Mouse (Mus musculus): ENCODE data around the gene Col13a1. TPM values are rescaled to one million over a fixed set of nuclear protein-coding genes. Genes with fewer than 3 reads are reported as not detected.
A peak's percentile ranks its signal among the peaks of the same experiment; 100 is the strongest.

The Col13a1 gene
- total RNA-seq, 2 experiments from 2014 or later = 3.4 to 7.2 TPM

DNA sequence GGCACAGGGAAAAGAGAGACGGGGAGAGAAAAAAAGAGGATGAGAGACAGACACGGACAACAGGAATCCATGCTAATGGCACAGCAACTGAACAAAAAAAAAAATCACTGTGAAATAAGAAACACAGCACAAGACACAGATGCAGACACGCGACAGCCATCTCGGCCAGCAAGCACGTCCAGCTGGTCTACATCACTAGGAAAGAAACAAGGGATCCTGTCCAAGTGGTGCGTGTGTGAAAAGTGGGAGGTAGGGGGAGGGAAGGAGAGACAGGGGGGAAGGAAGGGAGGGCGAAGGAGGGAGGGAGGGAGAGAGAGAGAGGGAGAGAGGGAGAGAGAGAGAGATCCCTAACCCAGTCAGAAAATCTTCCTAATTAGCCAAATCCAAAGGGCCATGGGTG, 73.6 kb downstream of the Col13a1 start:
- DNase-seq = no peak

DNA sequence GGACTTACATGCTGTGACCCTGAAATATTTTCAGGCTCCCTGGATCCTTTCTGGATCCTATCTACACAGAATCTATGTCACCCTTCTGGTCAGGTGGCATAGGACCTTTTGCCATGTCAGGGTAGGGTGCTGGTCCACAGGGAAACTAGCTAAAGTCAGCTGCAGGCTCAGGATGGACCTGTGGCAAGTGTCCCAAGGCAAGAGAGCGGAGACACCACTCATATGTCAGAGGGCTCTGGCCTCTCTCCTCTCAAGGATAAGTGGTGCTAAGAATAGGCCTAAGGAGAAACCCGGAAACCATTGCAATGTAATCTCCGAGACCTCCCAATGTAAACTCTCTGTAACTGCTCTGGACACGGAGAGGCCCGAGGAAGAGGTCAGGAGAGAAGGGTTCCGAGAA, 80.8 kb downstream of the Col13a1 start:
- DNase-seq = no peak

DNA sequence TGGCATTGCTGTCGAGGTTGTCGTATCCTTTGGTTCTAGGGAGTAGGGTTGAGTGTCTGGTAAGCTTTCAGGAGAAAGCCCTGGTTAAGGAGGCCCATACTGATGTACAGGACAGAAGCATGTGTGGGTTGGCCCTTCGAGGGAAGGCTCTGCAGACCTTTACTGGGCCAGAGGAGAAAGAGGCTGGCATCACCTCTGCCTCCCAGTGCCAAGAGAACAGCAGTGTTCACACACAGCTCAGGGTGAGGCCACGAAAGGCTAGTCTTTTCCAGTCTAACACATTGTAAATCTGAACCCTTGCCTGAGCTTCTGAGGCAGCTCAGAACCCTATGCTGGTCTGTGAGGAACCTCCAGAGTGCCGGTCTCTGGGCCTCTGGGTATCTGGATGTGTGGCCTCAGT, 84.3 kb downstream of the Col13a1 start:
- no peak for DNase-seq

DNA sequence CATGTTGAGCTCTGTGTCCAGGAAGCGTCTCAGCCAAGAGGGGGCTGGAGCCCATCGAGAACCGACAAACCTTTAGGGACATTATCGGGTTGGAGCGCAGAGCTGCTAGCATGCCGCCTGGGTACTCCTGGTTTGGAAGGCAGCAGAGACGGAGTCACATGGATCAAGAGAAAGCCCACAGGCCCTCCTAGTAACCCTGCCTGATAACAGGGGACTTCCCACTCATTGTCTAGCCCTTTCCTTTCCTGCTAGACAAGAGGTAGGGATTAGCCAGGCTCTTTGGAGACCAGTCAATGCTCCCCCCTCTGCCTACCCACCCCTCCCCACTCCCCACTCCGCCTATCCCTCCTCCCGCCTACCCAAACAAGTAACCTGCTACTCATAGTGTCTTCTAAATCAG, 87.8 kb downstream of the Col13a1 start:
- DNase-seq = no peak

DNA sequence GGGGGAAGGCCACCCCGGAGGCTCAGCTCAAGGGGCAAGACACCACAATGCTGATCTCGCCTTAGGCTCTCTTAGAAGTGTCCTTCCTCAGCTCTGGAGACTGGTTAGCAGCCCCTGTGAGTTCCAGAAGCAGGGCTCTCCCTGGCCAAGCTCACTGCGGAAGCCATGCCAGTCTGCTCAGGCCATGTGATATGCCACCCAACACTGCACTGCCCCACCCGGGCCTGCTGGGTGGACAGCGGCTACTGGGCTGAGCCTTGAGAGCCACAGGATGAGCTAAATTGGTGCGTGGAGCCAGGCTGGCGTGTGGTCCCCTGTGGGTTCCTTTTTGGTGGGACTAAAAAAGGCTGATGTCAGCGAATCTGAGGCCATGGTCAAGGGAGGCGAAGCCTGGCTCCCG, 88.6 kb downstream of the Col13a1 start:
- DNase-seq = no peak

DNA sequence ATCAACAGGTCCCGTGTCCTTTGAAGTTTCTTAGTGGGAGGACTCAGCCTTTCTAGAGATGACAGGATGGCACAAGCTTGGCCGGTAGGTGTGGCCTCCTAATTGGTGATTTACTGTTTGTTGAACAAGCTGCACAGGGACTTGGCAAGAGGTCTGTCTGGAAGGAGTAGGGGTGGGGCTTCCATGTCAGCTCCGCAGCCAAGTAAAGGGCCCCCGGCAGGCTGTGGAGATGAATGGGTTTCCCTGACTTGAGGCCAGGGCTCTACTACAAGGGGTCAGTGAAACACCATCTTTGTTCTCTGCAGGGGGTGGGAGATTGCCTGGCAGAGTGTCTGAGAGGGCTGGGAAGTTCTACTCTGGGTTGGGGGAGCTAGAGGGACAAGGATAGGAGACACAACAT, 99.5 kb downstream of the Col13a1 start:
- DNase-seq = no peak

DNA sequence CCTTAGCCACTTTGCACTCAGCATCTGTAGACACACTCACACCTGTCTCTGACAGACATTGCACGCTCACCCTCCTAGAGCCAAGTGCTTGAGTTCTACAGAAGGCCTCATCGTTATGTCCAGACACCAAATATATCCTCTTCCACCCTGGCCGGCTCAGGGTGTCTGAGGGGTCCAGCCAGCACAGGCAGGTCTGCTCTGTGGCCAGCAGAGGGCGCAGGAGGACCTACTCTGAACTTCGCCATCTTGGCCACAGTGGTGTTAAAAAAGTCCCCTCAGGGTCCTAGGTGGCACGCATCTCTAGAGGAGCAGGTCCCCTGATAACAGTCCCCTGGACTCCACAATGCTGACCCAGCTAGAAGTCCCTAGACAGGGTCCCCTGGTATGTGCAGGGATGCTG, 101.1 kb downstream of the Col13a1 start:
- peak; percentile 88 for DNase-seq

DNA sequence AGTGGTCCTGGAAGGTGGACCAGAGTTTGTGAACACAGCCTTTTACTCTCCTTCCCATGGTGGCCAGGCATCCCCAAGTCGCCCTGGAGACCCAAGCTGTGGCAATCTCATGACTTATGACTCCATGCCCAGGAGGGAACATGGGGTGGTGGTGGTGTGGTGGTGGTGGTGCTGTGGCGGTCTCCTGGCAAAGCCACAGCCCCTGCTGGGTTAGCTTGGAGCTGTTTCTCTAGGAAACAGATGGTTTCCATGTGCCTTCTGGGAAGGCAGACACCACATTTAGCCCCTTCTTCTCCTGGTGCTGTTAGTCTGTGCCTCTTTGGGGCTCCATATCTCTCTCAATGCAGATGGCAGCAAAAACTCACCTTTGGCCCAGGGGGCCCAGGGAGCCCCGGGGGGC, 109.1 kb downstream of the Col13a1 start:
- DNase-seq = no peak

DNA sequence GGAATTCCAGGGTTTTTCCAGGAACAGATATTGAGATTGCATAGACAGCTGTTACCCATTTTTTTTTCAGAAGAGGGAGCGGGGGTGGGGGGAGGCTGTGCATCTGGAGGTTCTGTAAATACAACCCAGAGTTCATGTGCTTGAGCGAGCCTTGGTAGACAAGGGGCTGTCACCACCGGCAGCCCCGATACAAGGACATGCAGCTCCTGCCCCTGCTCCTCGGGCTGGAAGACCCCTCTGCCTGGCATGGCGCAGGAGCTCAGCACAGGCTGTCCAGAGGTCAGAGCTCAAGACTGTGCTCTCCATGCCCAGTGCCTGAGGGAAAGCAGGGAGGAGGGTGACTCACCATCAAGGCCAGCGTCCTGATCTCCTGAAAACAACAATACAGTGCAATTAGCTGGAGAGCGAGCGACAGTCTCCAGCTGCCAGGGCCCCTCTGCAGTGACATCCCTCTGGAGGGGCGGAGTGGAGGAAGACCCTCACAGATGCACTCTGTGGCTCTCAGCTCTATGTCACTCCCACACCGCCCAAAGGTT, 112.8 kb downstream of the Col13a1 start:
- DNase-seq = no peak

DNA sequence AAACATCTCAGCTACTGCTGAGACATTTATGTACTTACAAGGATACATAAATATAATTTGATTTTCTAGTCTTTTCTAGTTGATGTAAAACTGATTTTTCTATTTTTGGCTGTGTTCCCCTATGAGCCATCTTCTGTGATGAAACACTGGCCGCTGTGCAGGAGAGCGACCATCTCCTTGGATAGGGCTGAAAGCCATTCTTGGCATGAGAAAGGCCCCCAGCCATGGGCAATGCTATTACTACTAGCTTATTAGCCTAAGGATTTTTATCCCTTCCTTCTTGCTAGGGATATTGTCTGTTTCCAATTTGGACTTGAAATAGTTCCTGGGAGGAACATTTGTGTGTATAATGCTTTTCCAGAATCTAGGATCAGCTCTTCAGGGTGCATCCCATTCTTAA, 119.5 kb downstream of the Col13a1 start:
- no peak for DNase-seq

DNA sequence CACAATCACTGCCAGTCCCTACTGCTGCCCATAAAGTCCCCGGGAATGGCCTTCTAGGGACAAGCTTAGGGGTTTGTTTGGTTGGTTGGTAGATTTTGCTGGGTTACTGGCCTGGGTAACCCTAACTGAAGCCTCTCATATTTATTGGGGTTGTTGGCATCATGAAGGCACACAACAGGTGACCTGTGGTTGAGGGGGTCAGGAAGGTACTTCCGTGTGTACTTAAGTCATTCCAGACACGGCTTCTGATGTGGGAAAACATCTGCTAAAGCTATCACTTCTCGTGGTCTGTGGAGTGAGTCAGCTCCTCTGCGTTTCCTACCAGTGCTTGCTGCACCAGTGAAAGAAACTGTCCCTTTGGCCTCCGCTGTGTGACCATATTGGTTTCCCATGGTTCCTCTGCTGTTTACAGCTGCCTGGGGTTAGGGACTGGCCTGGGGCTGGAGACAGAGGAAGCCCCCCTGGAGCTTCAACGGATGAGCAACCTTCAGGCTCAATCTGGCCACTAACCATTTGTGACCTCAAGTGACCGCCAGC, 123.7 kb downstream of the Col13a1 start:
- DNase-seq = no peak

DNA sequence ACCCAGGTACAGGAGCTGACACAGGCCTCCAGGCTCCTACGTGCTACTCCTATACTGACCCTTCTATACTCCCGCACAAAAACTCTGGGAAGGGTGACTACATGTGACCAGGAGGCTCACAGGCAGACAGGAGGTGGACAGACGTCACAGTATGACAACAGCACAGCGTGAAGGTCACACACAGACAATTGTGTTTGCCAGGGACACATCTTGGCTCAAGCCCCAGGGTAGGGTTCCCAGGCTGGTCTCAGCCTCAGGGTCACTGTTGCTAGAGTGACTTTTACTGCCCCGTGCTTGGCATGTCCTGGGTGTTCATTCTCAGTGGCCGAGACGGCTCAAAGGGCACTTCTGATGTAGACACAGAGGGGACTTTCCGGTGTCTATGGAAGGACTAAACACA, 126.1 kb downstream of the Col13a1 start:
- no peak for DNase-seq

DNA sequence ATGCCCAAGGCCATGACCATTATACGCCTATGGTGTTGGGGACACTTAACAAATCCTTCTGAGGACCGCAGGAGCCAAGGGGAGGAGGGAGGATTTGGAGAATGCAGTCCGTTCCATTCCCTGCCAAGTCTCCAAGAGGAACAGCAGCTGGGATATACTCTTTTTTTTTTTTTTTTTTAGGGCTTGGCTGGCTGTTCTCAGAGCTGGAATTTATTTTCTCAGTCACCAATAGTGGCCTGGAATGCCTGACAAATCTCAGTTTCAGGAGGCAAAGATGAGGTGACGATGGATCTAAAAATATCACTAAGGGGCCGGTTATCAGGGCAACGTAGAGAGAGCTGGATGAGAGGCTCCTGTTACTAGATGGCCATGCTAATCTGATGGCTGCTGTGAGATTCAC, 130.4 kb downstream of the Col13a1 start:
- no peak for DNase-seq

DNA sequence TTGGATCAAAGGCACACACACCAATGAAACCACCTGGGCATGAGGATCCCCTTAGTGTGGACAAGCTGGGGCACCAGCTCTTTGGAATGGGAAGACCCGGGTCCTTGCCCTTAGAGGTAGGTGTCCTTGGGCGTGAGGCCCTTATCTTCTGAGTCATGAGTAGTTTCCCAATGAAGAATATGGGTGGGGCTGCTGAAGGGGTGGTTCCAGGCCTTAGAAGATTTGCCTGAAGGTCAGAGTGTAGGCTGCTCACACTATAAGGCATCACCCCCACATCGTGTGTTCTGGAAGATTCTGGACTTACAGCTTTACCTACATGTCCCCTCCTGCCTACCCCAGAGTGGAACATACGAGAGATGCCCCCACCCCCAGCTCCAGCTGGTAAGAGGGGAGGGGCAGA, 133.4 kb downstream of the Col13a1 start:
- DNase-seq = no peak

DNA sequence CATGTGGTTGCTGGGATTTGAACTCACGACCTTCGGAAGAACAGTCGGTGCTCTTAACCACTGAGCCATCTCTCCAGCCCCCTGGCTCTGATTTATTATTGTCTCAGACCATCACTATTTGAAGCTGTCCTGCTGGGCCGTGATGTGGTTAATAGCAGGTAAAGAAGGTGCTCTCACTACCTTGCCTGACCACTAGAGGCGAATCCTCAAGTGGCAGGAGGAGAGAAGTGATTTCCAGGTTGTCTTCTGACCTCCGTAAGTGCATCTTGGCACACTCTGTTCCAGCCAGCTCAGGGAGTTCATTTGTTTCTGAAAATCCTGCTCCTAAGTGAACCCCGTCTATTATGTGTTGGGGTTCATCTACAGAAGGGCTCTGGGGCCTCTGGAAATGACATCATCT, 134.4 kb downstream of the Col13a1 start:
- DNase-seq = no peak

DNA sequence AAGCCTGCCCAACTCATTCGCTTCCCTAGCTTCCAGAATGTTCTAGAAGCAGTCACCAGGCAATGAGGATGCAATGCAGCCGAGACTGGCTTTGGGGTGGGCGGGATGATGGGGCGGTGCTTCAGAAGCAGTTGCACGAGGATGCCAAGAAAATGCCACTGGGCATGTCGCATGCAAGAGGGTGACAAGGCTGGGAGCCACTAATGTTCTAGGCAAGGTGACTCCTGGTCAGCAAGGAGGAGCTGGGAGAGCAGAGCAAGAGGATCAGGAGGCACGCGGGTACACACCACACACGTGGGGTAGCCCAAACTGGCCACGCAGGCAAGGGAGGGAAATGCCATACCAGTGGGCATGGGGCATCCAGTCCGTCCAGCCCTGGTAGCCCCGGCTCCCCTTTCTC, 136.6 kb downstream of the Col13a1 start:
- no peak for DNase-seq

DNA sequence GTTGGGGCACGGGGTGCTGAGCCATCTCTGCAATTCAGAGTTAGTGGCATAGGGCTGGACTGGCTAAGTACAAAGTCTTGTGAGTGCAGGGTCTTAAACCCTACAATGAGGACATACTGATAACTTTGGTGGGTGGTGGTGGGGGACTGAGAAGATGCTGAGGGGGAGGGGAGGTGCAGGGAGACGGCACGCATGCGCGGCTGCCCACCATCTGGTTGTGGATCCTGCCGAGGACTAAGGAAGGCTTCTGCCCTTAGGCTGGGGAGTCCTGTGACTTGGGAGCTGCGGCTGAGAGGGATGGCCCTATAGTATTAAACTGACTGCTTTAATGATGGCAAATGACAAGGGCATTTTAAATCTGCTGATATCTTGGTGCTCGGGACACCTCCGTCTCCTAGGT, 139.6 kb downstream of the Col13a1 start:
- no peak for DNase-seq

DNA sequence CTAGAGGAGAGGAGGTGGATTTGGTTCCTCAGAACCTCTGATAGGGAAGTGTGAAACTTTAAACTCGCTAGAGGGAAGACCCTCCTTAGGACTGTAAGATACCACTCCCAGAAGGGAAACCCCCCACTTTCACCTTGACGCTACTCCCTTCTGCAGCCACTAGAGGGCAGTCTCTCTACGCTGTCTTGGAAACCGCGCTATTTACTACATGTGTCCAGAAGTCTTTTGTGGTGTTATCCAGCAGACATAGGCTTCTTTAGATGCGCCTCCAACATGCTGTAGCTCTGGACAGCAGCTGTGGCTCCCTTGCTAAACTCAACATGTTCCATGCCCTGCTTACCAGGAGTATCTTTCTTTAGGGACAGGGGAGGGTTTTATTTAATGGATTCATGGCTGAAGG, 140.1 kb downstream of the Col13a1 start:
- peak; percentile 49 for DNase-seq

DNA sequence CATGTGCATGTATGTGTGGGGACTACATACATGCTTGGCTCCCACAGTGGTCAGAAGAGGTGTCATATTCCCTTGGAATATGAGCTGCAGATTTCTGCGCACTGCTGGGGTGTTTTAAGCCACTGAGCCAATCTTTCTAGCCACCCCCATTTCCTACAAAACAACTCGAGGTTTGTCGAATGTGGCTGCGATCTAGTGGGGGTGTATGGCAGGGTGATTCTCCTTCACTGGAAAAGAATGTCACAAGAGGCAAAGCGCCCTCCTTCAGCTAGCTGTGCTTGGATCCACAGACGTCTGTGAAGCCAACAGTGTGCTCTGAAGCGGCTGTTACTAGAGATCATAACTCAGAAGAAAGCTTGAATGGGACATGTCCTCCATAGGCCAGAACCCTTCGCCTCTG, 141.6 kb downstream of the Col13a1 start:
- no peak for DNase-seq

DNA sequence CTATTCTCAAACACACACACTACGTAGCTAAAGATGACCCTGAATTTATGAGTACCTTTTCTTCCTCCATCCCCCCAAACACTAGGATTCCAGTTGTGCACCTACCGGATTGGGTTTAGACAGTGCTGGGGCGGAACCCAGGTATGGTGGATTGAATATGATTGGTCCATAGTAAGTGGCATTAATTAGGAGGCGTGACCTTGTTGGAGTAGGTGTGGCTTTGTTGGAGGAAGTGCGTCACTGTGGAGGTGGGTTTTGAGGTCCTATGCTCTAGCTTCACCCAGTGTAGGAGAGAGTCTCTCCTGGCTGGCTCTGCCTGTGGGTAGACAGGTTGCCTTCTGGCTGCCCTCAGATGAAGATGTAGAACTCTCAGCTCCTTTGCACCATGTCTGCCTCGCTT, 144.6 kb downstream of the Col13a1 start:
- DNase-seq = no peak

DNA sequence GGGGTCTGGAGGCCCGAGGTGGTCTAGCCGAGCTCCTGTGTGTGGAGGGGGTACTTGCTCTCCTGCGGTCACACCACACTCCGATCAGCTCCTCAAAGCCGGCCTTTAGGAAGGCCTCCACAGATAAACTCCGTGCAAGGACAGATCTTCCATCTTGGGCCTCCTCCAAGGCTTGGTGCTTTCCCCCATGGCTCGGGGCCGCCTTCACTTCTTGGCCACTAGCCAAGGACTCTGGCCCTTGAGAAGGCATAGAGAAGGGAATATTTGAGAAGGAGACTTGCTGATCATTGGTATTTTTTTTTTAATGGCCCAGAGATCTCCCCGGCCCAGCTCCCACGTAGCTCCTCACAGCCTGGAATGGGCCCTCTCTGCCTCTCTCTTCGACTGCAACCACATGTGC, 146.2 kb downstream of the Col13a1 start:
- DNase-seq = no peak

DNA sequence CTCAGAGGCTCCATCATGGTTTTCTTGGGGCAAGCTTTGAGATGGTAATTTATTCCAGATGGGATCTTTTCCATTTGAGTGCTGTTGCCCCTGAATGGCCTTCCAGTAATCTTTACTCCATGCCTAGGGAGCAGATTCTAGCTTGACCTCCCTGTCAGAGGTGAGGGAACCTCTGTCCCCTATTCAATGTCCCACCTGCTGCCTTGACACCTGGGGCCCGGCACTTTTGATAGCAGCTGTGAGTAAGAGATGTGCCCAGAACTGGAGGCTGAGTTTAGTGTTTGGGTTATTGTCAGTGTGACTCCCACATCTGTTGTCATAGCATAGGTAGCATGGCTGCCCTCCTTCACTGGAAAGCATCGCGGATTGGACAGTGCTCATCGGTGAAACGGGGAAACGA, 147.2 kb downstream of the Col13a1 start:
- no peak for DNase-seq

DNA sequence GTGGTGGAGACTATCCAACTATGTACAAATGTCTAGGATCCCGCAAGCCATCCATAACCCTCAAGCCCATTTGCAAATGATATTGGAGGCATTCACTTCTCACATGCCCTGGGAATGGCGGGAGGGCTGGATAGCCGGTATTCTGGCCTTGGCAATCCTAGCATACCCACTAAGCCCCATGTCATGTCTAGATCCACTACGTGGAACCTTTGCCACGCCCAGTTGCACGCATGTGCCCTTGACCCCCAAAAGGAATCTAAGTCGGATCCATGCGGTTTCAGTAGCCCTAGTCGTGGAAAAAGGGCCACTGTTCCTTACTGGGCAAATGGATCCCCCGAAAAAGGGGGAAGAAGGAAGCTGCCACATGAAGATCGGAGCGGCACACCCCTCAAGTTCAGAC, 147.7 kb downstream of the Col13a1 start:
- no peak for DNase-seq

DNA sequence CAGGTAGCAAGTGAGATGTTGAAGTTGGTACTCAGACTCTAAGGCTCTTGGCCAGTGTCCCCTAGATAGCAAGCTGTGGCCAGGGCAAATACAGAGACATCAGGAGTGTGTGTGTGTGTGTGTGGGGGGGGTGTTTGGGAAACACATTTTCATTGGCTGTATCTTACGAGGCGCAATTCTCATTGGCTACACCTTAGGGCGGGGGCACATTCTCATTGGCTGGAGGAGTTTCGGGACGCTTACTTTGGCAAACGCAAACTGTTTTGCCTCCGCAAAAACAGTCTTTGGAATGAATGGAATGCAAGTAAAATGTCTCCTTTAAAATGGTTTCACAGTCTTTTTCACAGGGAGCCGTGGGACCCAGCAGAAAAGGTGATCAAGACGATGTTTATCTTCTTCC, 148.1 kb downstream of the Col13a1 start:
- DNase-seq = no peak

DNA sequence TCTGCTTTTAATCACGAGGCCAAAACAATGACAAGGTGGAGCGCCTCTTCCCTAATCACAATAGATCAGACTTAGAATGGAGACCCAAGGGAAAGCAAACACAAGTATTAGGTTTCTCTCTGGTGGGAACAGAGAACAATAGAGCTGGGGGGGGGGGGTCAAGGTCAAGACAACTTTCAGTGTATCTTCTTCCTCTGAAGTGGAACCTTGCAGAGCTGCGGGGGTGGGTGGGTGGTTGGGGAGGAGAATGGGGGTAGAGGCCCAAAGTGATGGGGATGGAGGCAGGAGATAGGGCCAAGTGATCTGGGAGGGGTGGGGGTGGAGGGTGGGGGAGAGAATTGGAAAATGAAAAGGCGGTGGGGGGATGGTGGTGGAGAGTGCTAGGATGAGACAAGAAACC, 149.9 kb downstream of the Col13a1 start:
- DNase-seq = no peak
